ENCODE assay signal across 10 mouse cellular contexts in genomic region chr11:80200326-80200725, GRCm38 (mm10). TPM values are rescaled to one million over a fixed set of nuclear protein-coding genes. Genes with fewer than 3 reads are reported as not detected.
DNase-seq lines count a peak whose midpoint lies in the region; ATAC-seq and TF ChIP-seq lines count a peak whose summit lies in the region.
"Had no signal": no experiment of that assay in that cellular context is flagged by ENCODE, and none has a peak within 500 bp of the region (broad histone marks: within the 10 kb centered on the region; RNA-seq: fewer than 3 reads in every experiment).

No protein-coding gene starts in this region.

- H3K27me3 ChIP-seq in cerebellum, adult 2 months (ENCODE audit: control insufficient read depth, insufficient read depth, low read length) = no peaks in the 10 kb centered on the region
- no peaks in the 10 kb centered on the region for H3K27me3 ChIP-seq in forebrain, embryonic 13.5 days
- H3K27me3 ChIP-seq: hindbrain, embryonic 12.5 days; limb, embryonic 13.5 days had no signal

- H3K9ac ChIP-seq in forebrain, embryonic 13.5 days = no peak overlapping the region
- H3K9ac ChIP-seq: hindbrain, embryonic 12.5 days; limb, embryonic 13.5 days had no signal

- peak; percentile 35; the same call in 1 of the 2 replicates for TF ChIP-seq CTCF in cerebellum, adult 2 months (IDR thresholded peaks at IDR 0.05; ENCODE audit: borderline replicate concordance, insufficient read depth, low read depth, low read length)
- TF ChIP-seq CTCF in layer of hippocampus, adult 2 months (conservative IDR thresholded peaks at IDR 0.05) = peak; percentile 71
- TF ChIP-seq CTCF in bone marrow, adult 2 months (IDR thresholded peaks at IDR 0.05; ENCODE audit: control insufficient read depth, insufficient read depth, low read length) = peak; percentile 53

- H3K4me3 ChIP-seq in cerebellum, adult 2 months (replicated peaks; ENCODE audit: insufficient read depth, low read depth, low read length) = no peak overlapping the region
- no peak overlapping the region for H3K4me3 ChIP-seq in layer of hippocampus, adult 2 months
- no peak overlapping the region for H3K4me3 ChIP-seq in bone marrow, adult 2 months (replicated peaks; ENCODE audit: control insufficient read depth, low read depth, low read length)
- H3K4me3 ChIP-seq in forebrain, embryonic 13.5 days = no peak overlapping the region
- H3K4me3 ChIP-seq: hindbrain, embryonic 12.5 days; limb, embryonic 13.5 days had no signal

- H3K9me3 ChIP-seq in forebrain, embryonic 13.5 days (replicated peaks) = no peaks in the 10 kb centered on the region
- H3K9me3 ChIP-seq: hindbrain, embryonic 12.5 days; limb, embryonic 13.5 days had no signal

- 75% methylated on average over 1 of the region's 1 CpGs for WGBS in cerebellum, adult 2 months
- 75% methylated on average over 1 of the region's 1 CpGs for WGBS in bone marrow, adult 2 months
- 54% methylated on average over 1 of the region's 1 CpGs for WGBS in forebrain, embryonic 13.5 days

- DNase-seq in cerebellum, adult 2 months = no peak
- no peak for DNase-seq in cerebellum, adult 11 months
- no peak for DNase-seq in layer of hippocampus, adult 2 months (ENCODE audit: low spot score in 2 of 2)
- no peak for DNase-seq in layer of hippocampus, adult 9-10 months (ENCODE audit: low spot score)
- DNase-seq in naive thymus-derived CD4-positive, alpha-beta T cell, adult 2 months (ENCODE audit: low read depth) = peak; percentile 67
- DNase-seq in neural tube, embryonic 10.5 days (ENCODE audit: extremely low spot score, low spot score) = no peak

- TF ChIP-seq POLR2A in cerebellum, adult 2 months (IDR thresholded peaks at IDR 0.05; ENCODE audit: borderline replicate concordance, insufficient read depth, low read length) = no peak
- no peak for TF ChIP-seq POLR2A in bone marrow, adult 2 months (IDR thresholded peaks at IDR 0.05; ENCODE audit: borderline replicate concordance, control insufficient read depth, low read depth, low read length)

- ATAC-seq in forebrain, embryonic 13.5 days = no peak

- H3K4me2 ChIP-seq in forebrain, embryonic 13.5 days = no peak overlapping the region
- H3K4me2 ChIP-seq: hindbrain, embryonic 12.5 days; limb, embryonic 13.5 days had no signal

- no peak overlapping the region for H3K27ac ChIP-seq in cerebellum, adult 2 months (ENCODE audit: insufficient read depth, low read length)
- no peak overlapping the region for H3K27ac ChIP-seq in layer of hippocampus, adult 2 months
- H3K27ac ChIP-seq in bone marrow, adult 2 months (ENCODE audit: control insufficient read depth, insufficient read depth, low read depth, low read length, poor library complexity) = no peak overlapping the region
- H3K27ac ChIP-seq in forebrain, embryonic 13.5 days = no peak overlapping the region
- H3K27ac ChIP-seq: hindbrain, embryonic 12.5 days; limb, embryonic 13.5 days had no signal

- H3K4me1 ChIP-seq in cerebellum, adult 2 months (ENCODE audit: control insufficient read depth, insufficient read depth, low read length) = no peaks in the 10 kb centered on the region
- H3K4me1 ChIP-seq in bone marrow, adult 2 months (ENCODE audit: control insufficient read depth, insufficient read depth, low read length) = no peaks in the 10 kb centered on the region
- H3K4me1 ChIP-seq in forebrain, embryonic 13.5 days = no peaks in the 10 kb centered on the region
- H3K4me1 ChIP-seq: hindbrain, embryonic 12.5 days; limb, embryonic 13.5 days had no signal

- H3K36me3 ChIP-seq in forebrain, embryonic 13.5 days (ENCODE audit: poor library complexity, severe bottlenecking) = no peaks in the 10 kb centered on the region
- H3K36me3 ChIP-seq: hindbrain, embryonic 12.5 days; limb, embryonic 13.5 days had no signal

RNA-seq across cellular contexts. Expression of gene Rhot1, which starts 8.5 kb away (rescaled TPM):
- 59.2 and 60.6 TPM in 2 replicates for polyA plus RNA-seq in cerebellum, adult 2 months (2012; rRNA removed)
- total RNA-seq in layer of hippocampus, adult 2 months (2021) = 10 to 100 TPM; 67.8 to 68.2 TPM
- polyA plus RNA-seq in bone marrow, adult 2 months (2011; ENCODE audit: insufficient read depth, insufficient read length, low replicate concordance, missing spikeins) = 10.1 and 15.5 TPM in 2 replicates
- polyA plus RNA-seq in forebrain, embryonic 13.5 days (2015; fragmentation: Nextera tagmentation; extraction: Ambion mirVana) = 60.5 and 61.9 TPM in 2 replicates

RNA-seq across cellular contexts. Expression of gene Rnf135, which starts 16.7 kb away (rescaled TPM):
- 5.6 and 6.1 TPM in 2 replicates for polyA plus RNA-seq in cerebellum, adult 2 months (2012; rRNA removed)
- total RNA-seq in layer of hippocampus, adult 2 months (2021) = 1 to 10 TPM; 4.1 to 4.9 TPM
- polyA plus RNA-seq in bone marrow, adult 2 months (2011; ENCODE audit: insufficient read depth, insufficient read length, low replicate concordance, missing spikeins) = 2.3 and 6.0 TPM in 2 replicates
- polyA plus RNA-seq in forebrain, embryonic 13.5 days (2015; fragmentation: Nextera tagmentation; extraction: Ambion mirVana) = 2.6 and 3.0 TPM in 2 replicates

RNA-seq across cellular contexts. Expression of gene Adap2, which starts 46.4 kb away (rescaled TPM):
- 3.7 and 4.1 TPM in 2 replicates for polyA plus RNA-seq in cerebellum, adult 2 months (2012; rRNA removed)
- total RNA-seq in layer of hippocampus, adult 2 months (2021) = 1 to 10 TPM; 6.1 to 8.2 TPM
- 2.5 and 4.8 TPM in 2 replicates for polyA plus RNA-seq in bone marrow, adult 2 months (2011; ENCODE audit: insufficient read depth, insufficient read length, low replicate concordance, missing spikeins)
- polyA plus RNA-seq in forebrain, embryonic 13.5 days (2015; fragmentation: Nextera tagmentation; extraction: Ambion mirVana) = 1.8 and 2.2 TPM in 2 replicates

RNA-seq across cellular contexts. Expression of gene Tefm, which starts 58.4 kb away (rescaled TPM):
- polyA plus RNA-seq in cerebellum, adult 2 months (2012; rRNA removed) = 8.1 and 9.8 TPM in 2 replicates
- total RNA-seq in layer of hippocampus, adult 2 months (2021) = 10 to 100 TPM in 1 of 2 experiments, 1 to 10 TPM in 1; 8.8 to 10.9 TPM
- 2.0 and 5.3 TPM in 2 replicates for polyA plus RNA-seq in bone marrow, adult 2 months (2011; ENCODE audit: insufficient read depth, insufficient read length, low replicate concordance, missing spikeins)
- 29.6 and 30.0 TPM in 2 replicates for polyA plus RNA-seq in forebrain, embryonic 13.5 days (2015; fragmentation: Nextera tagmentation; extraction: Ambion mirVana)
